Mouse (Mus musculus) MEL-GATA-1-ER (cell line): ENCODE measurements around the gene Pou2f2.

Source experiments
- DNase-seq: peaks from one replicate; pipeline ENCODE4 v3.0.0-alpha.2; 2012; ENCODE audit warnings: low read depth; ENCODE audit errors: extremely low read depth

The Pou2f2 gene

GRCm38 (mm10) chr7:25179606-25180161 is at the start of gene Pou2f2:
Pou2f2 (minus strand) TSS chr7:25179726.
- DNase-seq: peak; percentile 67

- DNase-seq: no peak
These were observed 48.2 kb upstream of the Pou2f2 start for GRCm38 (mm10) chr7:25227523-25228300.

GRCm38 (mm10) chr7:25222275-25222967 is 42.9 kb upstream of the Pou2f2 start:
- DNase-seq: no peak

- DNase-seq: peak; percentile 93
These were observed 41.8 kb upstream of the Pou2f2 start, which contains the start of gene Zfp526 for GRCm38 (mm10) chr7:25221102-25221883. Zfp526 (plus strand) TSS chr7:25221425.

- DNase-seq: peak; percentile 41
These were observed 41.1 kb upstream of the Pou2f2 start, which contains the start of gene Dedd2 for GRCm38 (mm10) chr7:25220457-25221101. Dedd2 (minus strand) TSS chr7:25220615.

- DNase-seq: peak; percentile 84
These were observed 40.4 kb upstream of the Pou2f2 start for GRCm38 (mm10) chr7:25219756-25220456.

GRCm38 (mm10) chr7:25219416-25219750 is 39.9 kb upstream of the Pou2f2 start:
- DNase-seq: no peak

GRCm38 (mm10) chr7:25218705-25219415 is 39.3 kb upstream of the Pou2f2 start:
- DNase-seq: peak; percentile 52

- no peak for DNase-seq
These were observed 38.3 kb upstream of the Pou2f2 start for GRCm38 (mm10) chr7:25217653-25218395.

GRCm38 (mm10) chr7:25214172-25214571 is 34.6 kb upstream of the Pou2f2 start:
- DNase-seq: no peak

GRCm38 (mm10) chr7:25213099-25213498 is 33.6 kb upstream of the Pou2f2 start:
- peak; percentile 61 for DNase-seq

GRCm38 (mm10) chr7:25210482-25210881 is 31.0 kb upstream of the Pou2f2 start:
- no peak for DNase-seq

GRCm38 (mm10) chr7:25209161-25209622 is 29.7 kb upstream of the Pou2f2 start:
- DNase-seq: no peak

- DNase-seq: no peak
These were observed 26.7 kb upstream of the Pou2f2 start for GRCm38 (mm10) chr7:25206094-25206830.

- DNase-seq: no peak
These were observed 26.0 kb upstream of the Pou2f2 start for GRCm38 (mm10) chr7:25205355-25206093.

- no peak for DNase-seq
These were observed 24.1 kb upstream of the Pou2f2 start for GRCm38 (mm10) chr7:25203624-25204023.

GRCm38 (mm10) chr7:25197384-25198018 is 18.0 kb upstream of the Pou2f2 start:
- no peak for DNase-seq
